Comparison of ENCODE assay signal across 29 mouse cellular contexts in the genomic region with DNA sequence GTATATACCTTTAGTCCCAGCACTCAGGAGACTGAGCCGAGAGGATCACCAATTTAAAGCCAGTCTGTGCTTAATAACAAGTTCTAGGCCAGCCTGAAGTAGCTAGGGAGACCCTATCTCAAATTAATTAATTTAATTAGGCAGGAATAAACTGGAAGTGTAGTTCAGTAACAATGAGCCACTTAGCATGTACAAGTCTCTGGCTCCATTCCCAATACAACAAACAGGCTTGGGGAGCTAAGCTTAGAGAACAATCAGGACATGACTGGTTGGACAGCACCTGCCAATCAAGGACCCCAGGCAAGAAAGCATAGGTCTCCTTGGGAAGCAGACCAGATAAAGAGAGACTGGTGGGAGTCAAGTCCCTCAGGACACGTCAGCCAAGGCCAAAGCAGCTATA. TPM values are rescaled to one million over a fixed set of nuclear protein-coding genes. Genes with fewer than 3 reads are reported as not detected.
DNase-seq lines count a peak whose midpoint lies in the region; ATAC-seq and TF ChIP-seq lines count a peak whose summit lies in the region.
"Had no signal": no experiment of that assay in that cellular context is flagged by ENCODE, and none has a peak within 500 bp of the region (broad histone marks: within the 10 kb centered on the region; RNA-seq: fewer than 3 reads in every experiment).

No protein-coding gene starts in this region.

- H3K36me3 ChIP-seq in forebrain, embryonic 14.5 days (ENCODE audit: control insufficient read depth, insufficient read depth, low read length), result no peaks in the 10 kb centered on the region
- H3K36me3 ChIP-seq in forebrain, embryonic 12.5 days (replicated peaks), result no peaks in the 10 kb centered on the region

- H3K27ac ChIP-seq in forebrain, embryonic 14.5 days (ENCODE audit: low read depth, low read length), result no peak overlapping the region
- H3K27ac ChIP-seq in forebrain, embryonic 12.5 days, result no peak overlapping the region

- H3K27me3 ChIP-seq in forebrain, embryonic 14.5 days (replicated peaks; ENCODE audit: control insufficient read depth, insufficient read depth, low read length), result no peaks in the 10 kb centered on the region
- H3K27me3 ChIP-seq in forebrain, embryonic 12.5 days, result no peaks in the 10 kb centered on the region
- H3K27me3 ChIP-seq: CH12.LX, Patski had no signal

- peak; percentile 57 for DNase-seq in forebrain, embryonic 14.5 days (ENCODE audit: low spot score)
- DNase-seq in retina, postnatal 1 day, result peak; percentile 75
- no peak for DNase-seq in retina, embryonic 14.5 days (ENCODE audit: low spot score)
- DNase-seq in R1 (ENCODE audit: low read depth, low spot score), result peak; percentile 10
- peak; percentile 71 for DNase-seq in brain, embryonic 14.5 days (ENCODE audit: low read depth)
- DNase-seq in cerebellum, adult 9-11 months, result no peak
- no peak for DNase-seq in adrenal gland, adult 2 months
- DNase-seq: adrenal gland, adult 8-10 months; adrenal gland, postnatal 10 days; adrenal gland, postnatal 14 days; adrenal gland, postnatal 25 days; adrenal gland, postnatal 36 days; B cell, adult 2 months; cerebellum, adult 11 months; cerebellum, adult 11-12 months; cerebellum, adult 18-20 months; cerebellum, adult 2 months; cerebellum, adult 8-10 months had no signal

- no peak for ATAC-seq in forebrain, embryonic 14.5 days
- ATAC-seq in forebrain, embryonic 12.5 days (ENCODE audit: low FRiP score), result no peak
- ATAC-seq: activated CD4-positive, CD25-positive, alpha-beta regulatory T cell, adult 4 months; CD4-positive, CD25-positive, alpha-beta regulatory T cell, adult 4 months; Patski had no signal

- H3K9ac ChIP-seq in forebrain, embryonic 14.5 days (ENCODE audit: low read length), result no peak overlapping the region
- no peak overlapping the region for H3K9ac ChIP-seq in forebrain, embryonic 12.5 days

- H3K4me1 ChIP-seq in forebrain, embryonic 14.5 days (ENCODE audit: control insufficient read depth, insufficient read depth, low read length), result peaks cover 2% of the 10 kb centered on the region
- no peaks in the 10 kb centered on the region for H3K4me1 ChIP-seq in forebrain, embryonic 12.5 days

- no peak overlapping the region for H3K4me3 ChIP-seq in forebrain, embryonic 14.5 days (ENCODE audit: low read depth, low read length)
- H3K4me3 ChIP-seq in forebrain, embryonic 12.5 days (replicated peaks), result no peak overlapping the region

- 25% methylated on average over 2 of the region's 2 CpGs for WGBS in forebrain, embryonic 14.5 days
- 63% methylated on average over 2 of the region's 2 CpGs for WGBS in forebrain, embryonic 12.5 days

- H3K9me3 ChIP-seq in forebrain, embryonic 14.5 days (replicated peaks; ENCODE audit: control insufficient read depth, low read length), result no peaks in the 10 kb centered on the region
- H3K9me3 ChIP-seq in forebrain, embryonic 12.5 days, result no peaks in the 10 kb centered on the region
- H3K9me3 ChIP-seq: G1E had no signal

- no peak for TF ChIP-seq CTCF in brain, embryonic 14.5 days (IDR thresholded peaks at IDR 0.05; ENCODE audit: borderline replicate concordance, extremely low read depth, insufficient read depth, insufficient read length)

- no peak overlapping the region for H3K4me2 ChIP-seq in forebrain, embryonic 14.5 days (ENCODE audit: low read length)
- no peak overlapping the region for H3K4me2 ChIP-seq in forebrain, embryonic 12.5 days

- TF ChIP-seq POLR2A in brain, embryonic 14.5 days (IDR thresholded peaks at IDR 0.05; ENCODE audit: borderline replicate concordance, extremely low read depth, insufficient read depth, insufficient read length, poor library complexity, severe bottlenecking), result no peak

RNA-seq across cellular contexts. Expression of a gene that starts 6.9 kb away (rescaled TPM):
- polyA plus RNA-seq in forebrain, embryonic 14.5 days (2014; fragmentation: Nextera tagmentation; extraction: Ambion mirVana), result not detected in 2 replicates
- polyA plus RNA-seq in forebrain, embryonic 12.5 days (2016; fragmentation: Nextera tagmentation; extraction: Ambion mirVana), result not detected in 2 replicates
- polyA plus RNA-seq in brain, embryonic 14.5 days (2012; rRNA removed), result not detected in 2 replicates
- not detected for total RNA-seq in adrenal gland, adult 2 months (2021)
- not detected in 2 replicates for polyA plus RNA-seq in adrenal gland, adult 2 months (2012; rRNA removed)
- total RNA-seq: adrenal gland, adult 18-20 months; adrenal gland, adult 8-10 months; adrenal gland, postnatal 10 days; adrenal gland, postnatal 14 days; adrenal gland, postnatal 25 days; adrenal gland, postnatal 36 days; adrenal gland, postnatal 4 days; CH12.LX; ES-E14; G1E; MEL had no signal
- polyA plus RNA-seq: activated CD4-positive, CD25-positive, alpha-beta regulatory T cell, adult 4 months; C2C12; CD4-positive, CD25-positive, alpha-beta regulatory T cell, adult 4 months; cerebellum, adult 2 months; G1E; Patski had no signal

RNA-seq across cellular contexts. Expression of a gene that starts 12.2 kb away (rescaled TPM):
- 0.30 and 1.1 TPM in 2 replicates for polyA plus RNA-seq in forebrain, embryonic 14.5 days (2014; fragmentation: Nextera tagmentation; extraction: Ambion mirVana)
- 0.15 and 0.20 TPM in 2 replicates for polyA plus RNA-seq in forebrain, embryonic 12.5 days (2016; fragmentation: Nextera tagmentation; extraction: Ambion mirVana)
- polyA plus RNA-seq in brain, embryonic 14.5 days (2012; rRNA removed), result 1.6 and 2.0 TPM in 2 replicates
- 10 to 100 TPM; 29.4 to 41.2 TPM for total RNA-seq in adrenal gland, adult 2 months (2021)
- 46.5 and 82.7 TPM in 2 replicates for polyA plus RNA-seq in adrenal gland, adult 2 months (2012; rRNA removed)
- total RNA-seq: CH12.LX, MEL had no signal
- polyA plus RNA-seq: activated CD4-positive, CD25-positive, alpha-beta regulatory T cell, adult 4 months; CD4-positive, CD25-positive, alpha-beta regulatory T cell, adult 4 months; G1E had no signal

RNA-seq across cellular contexts. Expression of a gene that starts 35.2 kb away (rescaled TPM):
- 20.3 and 20.8 TPM in 2 replicates for polyA plus RNA-seq in forebrain, embryonic 14.5 days (2014; fragmentation: Nextera tagmentation; extraction: Ambion mirVana)
- polyA plus RNA-seq in forebrain, embryonic 12.5 days (2016; fragmentation: Nextera tagmentation; extraction: Ambion mirVana), result 24.1 and 27.9 TPM in 2 replicates
- polyA plus RNA-seq in brain, embryonic 14.5 days (2012; rRNA removed), result 40.2 and 43.4 TPM in 2 replicates
- total RNA-seq in adrenal gland, adult 2 months (2021), result 10 to 100 TPM; 44.3 to 60.0 TPM
- polyA plus RNA-seq in adrenal gland, adult 2 months (2012; rRNA removed), result 25.5 and 30.6 TPM in 2 replicates

RNA-seq across cellular contexts. Expression of a gene that starts 40.2 kb away (rescaled TPM):
- 20.7 and 23.5 TPM in 2 replicates for polyA plus RNA-seq in forebrain, embryonic 14.5 days (2014; fragmentation: Nextera tagmentation; extraction: Ambion mirVana)
- 25.1 and 27.4 TPM in 2 replicates for polyA plus RNA-seq in forebrain, embryonic 12.5 days (2016; fragmentation: Nextera tagmentation; extraction: Ambion mirVana)
- polyA plus RNA-seq in brain, embryonic 14.5 days (2012; rRNA removed), result 15.4 and 17.3 TPM in 2 replicates
- total RNA-seq in adrenal gland, adult 2 months (2021), result 10 to 100 TPM; 24.3 to 27.0 TPM
- 0.84 and 1.3 TPM in 2 replicates for polyA plus RNA-seq in adrenal gland, adult 2 months (2012; rRNA removed)

Comparison
In these comparisons a context has a peak if more than half of its experiments do, and no peak if none do; other contexts are left out.
1. DNase-seq: peak in forebrain, embryonic 14.5 days (single experiment), retina, postnatal 1 day (single experiment), R1 (single experiment) and brain, embryonic 14.5 days (single experiment); none in retina, embryonic 14.5 days (single experiment), cerebellum, adult 9-11 months (single experiment) and adrenal gland, adult 2 months (single experiment).
2. RNA of a gene that starts 12.2 kb away (polyA plus RNA-seq): 46.5 to 82.7 TPM in adrenal gland, adult 2 months; 1.6 to 2.0 TPM in brain, embryonic 14.5 days, 0.30 to 1.1 TPM in forebrain, embryonic 14.5 days and 0.15 to 0.20 TPM in forebrain, embryonic 12.5 days; every median in the first group is over 10 times any median in the second.